Mouse (Mus musculus): ENCODE results near the gene Scarf2.

DNA sequence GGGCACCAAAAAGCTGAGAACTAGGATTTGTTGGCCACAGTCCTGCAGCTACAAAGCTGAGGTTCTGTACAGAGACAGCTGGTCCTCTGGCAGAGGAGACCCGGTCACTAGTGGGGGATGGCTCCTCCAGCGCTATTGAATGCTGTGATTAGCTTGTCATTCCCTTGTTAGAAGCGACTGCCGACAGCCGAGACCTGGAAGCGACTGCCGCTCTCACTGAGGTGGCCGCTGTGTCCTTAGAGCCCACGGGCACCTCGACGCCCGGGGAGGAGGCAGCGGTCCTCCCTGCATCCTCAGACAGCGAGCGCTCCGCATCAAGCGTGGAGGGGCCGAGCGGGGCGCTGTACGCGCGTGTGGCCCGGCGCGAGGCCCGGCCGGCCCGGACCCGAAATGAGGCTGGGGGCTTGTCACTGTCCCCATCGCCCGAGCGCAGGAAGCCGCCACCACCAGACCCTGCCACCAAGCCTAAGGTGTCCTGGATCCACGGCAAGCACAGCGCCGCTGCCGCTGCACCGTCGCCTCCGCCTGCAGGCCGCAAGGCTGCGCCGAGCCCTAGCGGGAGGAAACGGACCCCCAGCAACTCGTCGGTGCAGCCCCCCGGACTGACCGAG is 9.6 kb downstream of the Scarf2 start:
- TF ChIP-seq ZNF384 (IDR thresholded peaks at IDR 0.05; ENCODE audit: low read depth, low read length) = no peak
- no peak for TF ChIP-seq ELF1 (IDR thresholded peaks at IDR 0.05; ENCODE audit: low read depth, low read length)
- TF ChIP-seq NELFE (IDR thresholded peaks at IDR 0.05; ENCODE audit: low read depth, low read length) = no peak
